Mouse (Mus musculus): ENCODE measurements at regions not wholly inside any gene's neighbourhood (a gene's known extent, or its start where the extent isn't known, plus 50 kb on each side); places are given as distances from the start of the nearest gene placed in this dataset.

GRCm38 (mm10) chr11:56107929-56108328 lies 67.1 kb upstream of the Nmur2 start:
- TF ChIP-seq CTCF (IDR thresholded peaks at IDR 0.05; ENCODE audit: low read depth, low read length) (peak; percentile 93), POLR2A (IDR thresholded peaks at IDR 0.05; ENCODE audit: insufficient read depth, low read length) (no peak)
- no peak overlapping the region for H3K4me3 ChIP-seq (ENCODE audit: low read depth, low read length)

GRCm38 (mm10) chr11:56105632-56106031 lies 64.8 kb upstream of the Nmur2 start:
- Histone ChIP-seq H3K9ac (ENCODE audit: low read depth, poor library complexity, severe bottlenecking) (no peak overlapping the region), H3K27me3 (ENCODE audit: control insufficient read depth, insufficient read depth, low read length, poor library complexity, severe bottlenecking) (no peaks in the 10 kb centered on the region), H3K4me1 (ENCODE audit: control insufficient read depth, insufficient read depth, low read length) (no peaks in the 10 kb centered on the region), H3K36me3 (ENCODE audit: control insufficient read depth, insufficient read depth, low read length, poor library complexity, severe bottlenecking) (no peaks in the 10 kb centered on the region), H3K9me3 (replicated peaks; ENCODE audit: control insufficient read depth, insufficient read depth, low read length, poor library complexity, severe bottlenecking) (no peaks in the 10 kb centered on the region), H3K4me3 (ENCODE audit: low read depth, low read length) (no peak overlapping the region), H3K27ac (ENCODE audit: insufficient read depth, low read length) (no peak overlapping the region)
- no peak for TF ChIP-seq POLR2A (IDR thresholded peaks at IDR 0.05; ENCODE audit: insufficient read depth, low read length)
- TF ChIP-seq CTCF (IDR thresholded peaks at IDR 0.05; ENCODE audit: low read depth, low read length): peak; percentile 22
- TF ChIP-seq EP300 (IDR thresholded peaks at IDR 0.05; ENCODE audit: insufficient read depth, low read depth, low read length): no peak

More at GRCm38 (mm10) chr11:56107929-56108328, 67.1 kb upstream of the Nmur2 start:
- no peak overlapping the region for H3K9ac ChIP-seq (ENCODE audit: low read depth, poor library complexity, severe bottlenecking)
- no peaks in the 10 kb centered on the region for H3K27me3 ChIP-seq (ENCODE audit: control insufficient read depth, insufficient read depth, low read length, poor library complexity, severe bottlenecking)
- no peaks in the 10 kb centered on the region for H3K4me1 ChIP-seq (ENCODE audit: control insufficient read depth, insufficient read depth, low read length)
- H3K27ac ChIP-seq (ENCODE audit: insufficient read depth, low read length): no peak overlapping the region
- H3K9me3 ChIP-seq (replicated peaks; ENCODE audit: control insufficient read depth, insufficient read depth, low read length, poor library complexity, severe bottlenecking): no peaks in the 10 kb centered on the region
- H3K36me3 ChIP-seq (ENCODE audit: control insufficient read depth, insufficient read depth, low read length, poor library complexity, severe bottlenecking): no peaks in the 10 kb centered on the region

GRCm38 (mm10) chr11:56092891-56093290 lies 52.1 kb upstream of the Nmur2 start:
- no peak overlapping the region for H3K27ac ChIP-seq (ENCODE audit: insufficient read depth, low read length)
- no peak overlapping the region for H3K9ac ChIP-seq (ENCODE audit: low read depth, poor library complexity, severe bottlenecking)
- H3K27me3 ChIP-seq (ENCODE audit: control insufficient read depth, insufficient read depth, low read length, poor library complexity, severe bottlenecking): no peaks in the 10 kb centered on the region
- H3K4me1 ChIP-seq (ENCODE audit: control insufficient read depth, insufficient read depth, low read length): no peaks in the 10 kb centered on the region
- no peaks in the 10 kb centered on the region for H3K36me3 ChIP-seq (ENCODE audit: control insufficient read depth, insufficient read depth, low read length, poor library complexity, severe bottlenecking)
- TF ChIP-seq POLR2A (IDR thresholded peaks at IDR 0.05; ENCODE audit: insufficient read depth, low read length): no peak
- TF ChIP-seq CTCF (IDR thresholded peaks at IDR 0.05; ENCODE audit: low read depth, low read length): no peak
- TF ChIP-seq EP300 (IDR thresholded peaks at IDR 0.05; ENCODE audit: insufficient read depth, low read depth, low read length): no peak
- H3K4me3 ChIP-seq (ENCODE audit: low read depth, low read length): no peak overlapping the region
- H3K9me3 ChIP-seq (replicated peaks; ENCODE audit: control insufficient read depth, insufficient read depth, low read length, poor library complexity, severe bottlenecking): no peaks in the 10 kb centered on the region

Measured in ES-Bruce4 (cell line).